ENCODE assay signal across 8 mouse cellular contexts in the genomic region with DNA sequence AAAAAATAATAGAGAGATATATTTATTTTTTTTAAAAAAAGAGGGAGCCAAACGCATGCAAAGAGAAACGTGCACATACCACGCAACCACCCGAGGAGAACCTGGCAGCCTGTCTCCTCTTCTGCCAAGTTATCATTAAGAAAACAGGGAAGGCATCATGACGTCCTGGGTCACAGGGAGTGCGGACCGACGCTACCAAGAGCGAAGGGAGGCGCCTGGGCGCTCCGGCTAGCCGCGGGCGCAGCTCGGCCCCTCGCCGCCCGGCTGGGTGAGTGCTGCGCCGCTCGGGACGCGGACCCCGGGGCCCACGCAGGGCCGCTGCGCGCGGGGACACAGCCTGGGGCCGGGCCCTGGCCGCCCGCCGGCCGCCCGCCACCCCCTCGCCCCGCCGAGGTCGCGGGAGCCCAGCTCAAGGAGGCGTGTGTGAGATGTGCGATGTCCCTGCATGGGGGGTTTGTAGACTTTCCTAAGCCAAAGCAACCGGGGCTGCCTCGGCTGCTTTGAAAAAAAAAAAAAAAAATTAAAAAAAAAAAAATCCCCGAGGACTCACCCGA. TPM values are rescaled to one million over a fixed set of nuclear protein-coding genes. Genes with fewer than 3 reads are reported as not detected.
A peak's percentile ranks its signal among the peaks of the same experiment; 100 is the strongest.
DNase-seq lines count a peak whose midpoint lies in the region; ATAC-seq and TF ChIP-seq lines count a peak whose summit lies in the region.
"Had no signal": no experiment of that assay in that cellular context is flagged by ENCODE, and none has a peak within 500 bp of the region (broad histone marks: within the 10 kb centered on the region; RNA-seq: fewer than 3 reads in every experiment).

No protein-coding gene starts in this region.

- 0 out of 2 replicates have a peak, but pooled peaks have one; percentile 24 for TF ChIP-seq POLR2A in brain, embryonic 14.5 days (IDR thresholded peaks at IDR 0.05; ENCODE audit: borderline replicate concordance, extremely low read depth, insufficient read depth, insufficient read length, poor library complexity, severe bottlenecking)

- peaks cover 19 to 35% of the 10 kb centered on the region in 2 experiments for H3K4me1 ChIP-seq in heart, embryonic 14.5 days (ENCODE audit: control insufficient read depth in 2 of 2, insufficient read depth in 2 of 2, low read length in 2 of 2)
- H3K4me1 ChIP-seq in kidney, postnatal 0 days (replicated peaks; ENCODE audit: insufficient read depth, low read length): peaks cover 8% of the 10 kb centered on the region
- peaks cover 12% of the 10 kb centered on the region for H3K4me1 ChIP-seq in limb, embryonic 15.5 days
- H3K4me1 ChIP-seq in neural tube, embryonic 11.5 days (ENCODE audit: control insufficient read depth, insufficient read depth, low read length): peaks cover 10% of the 10 kb centered on the region

- H3K4me2 ChIP-seq in heart, embryonic 14.5 days (ENCODE audit: low read length): peak overlapping the region; percentile 83
- peak overlapping the region; percentile 97 for H3K4me2 ChIP-seq in kidney, postnatal 0 days (ENCODE audit: low read length)
- H3K4me2 ChIP-seq in limb, embryonic 15.5 days: peak overlapping the region; percentile 97
- peak overlapping the region; percentile 85 for H3K4me2 ChIP-seq in neural tube, embryonic 11.5 days (ENCODE audit: low read depth)

- ATAC-seq in heart, embryonic 14.5 days (ENCODE audit: insufficient number of reproducible peaks, insufficient read depth, low FRiP score, low read depth): peak; percentile 75
- ATAC-seq in kidney, postnatal 0 days (replicated peaks; ENCODE audit: low FRiP score, low read depth): peak; percentile 83
- no peak for ATAC-seq in limb, embryonic 15.5 days (ENCODE audit: insufficient number of reproducible peaks, low FRiP score, low TSS enrichment, low read depth)
- peak; percentile 86 for ATAC-seq in neural tube, embryonic 11.5 days (ENCODE audit: insufficient read depth, low FRiP score, low TSS enrichment)
- ATAC-seq in monocyte, adult 5-6 weeks (replicated peaks; ENCODE audit: insufficient number of reproducible peaks, low FRiP score, low TSS enrichment, poor library complexity, severe bottlenecking): no peak

- no peak for TF ChIP-seq CTCF in brain, embryonic 14.5 days (IDR thresholded peaks at IDR 0.05; ENCODE audit: borderline replicate concordance, extremely low read depth, insufficient read depth, insufficient read length)
- TF ChIP-seq CTCF in kidney, postnatal 0 days (IDR thresholded peaks at IDR 0.05; ENCODE audit: low read depth): no peak

- H3K27me3 ChIP-seq in heart, embryonic 14.5 days (ENCODE audit: control insufficient read depth, insufficient read depth, low read length): no peaks in the 10 kb centered on the region
- H3K27me3 ChIP-seq in kidney, postnatal 0 days (ENCODE audit: insufficient read depth, low read length): no peaks in the 10 kb centered on the region
- 0 out of 2 replicates have a peak, but pooled peaks cover 4% of the 10 kb centered on the region for H3K27me3 ChIP-seq in limb, embryonic 15.5 days
- no peaks in the 10 kb centered on the region for H3K27me3 ChIP-seq in neural tube, embryonic 11.5 days (ENCODE audit: control insufficient read depth, insufficient read depth, low read length)

- no peaks in the 10 kb centered on the region for H3K36me3 ChIP-seq in heart, embryonic 14.5 days (ENCODE audit: control insufficient read depth, insufficient read depth, low read length)
- H3K36me3 ChIP-seq in kidney, postnatal 0 days (ENCODE audit: insufficient read depth, low read length): no peaks in the 10 kb centered on the region; the same call in 1 of the 2 replicates
- H3K36me3 ChIP-seq in limb, embryonic 15.5 days: no peaks in the 10 kb centered on the region
- no peaks in the 10 kb centered on the region for H3K36me3 ChIP-seq in neural tube, embryonic 11.5 days (ENCODE audit: control insufficient read depth, insufficient read depth, low read length)

- H3K9me3 ChIP-seq in heart, embryonic 14.5 days (ENCODE audit: control insufficient read depth, low read length): no peaks in the 10 kb centered on the region
- no peaks in the 10 kb centered on the region for H3K9me3 ChIP-seq in kidney, postnatal 0 days (replicated peaks; ENCODE audit: low read length)
- H3K9me3 ChIP-seq in limb, embryonic 15.5 days: no peaks in the 10 kb centered on the region
- H3K9me3 ChIP-seq in neural tube, embryonic 11.5 days (ENCODE audit: control insufficient read depth, low read length): no peaks in the 10 kb centered on the region

- peak; percentile 81 for DNase-seq in brain, embryonic 14.5 days (ENCODE audit: low read depth)
- peak; percentile 76 for DNase-seq in embryo, embryonic 11 days
- DNase-seq in kidney, postnatal 0 days (ENCODE audit: low spot score): peak; percentile 72
- DNase-seq in neural tube, embryonic 11.5 days (ENCODE audit: low spot score): peak; percentile 66

- peak overlapping the region; percentile 63 to 89 for H3K27ac ChIP-seq in heart, embryonic 14.5 days (replicated peaks in 1 of 2; ENCODE audit: control insufficient read depth in 1 of 2, insufficient read depth in 1 of 2, low read depth in 2 of 2, low read length in 2 of 2)
- H3K27ac ChIP-seq in kidney, postnatal 0 days: peak overlapping the region; percentile 42; the same call in 1 of the 2 replicates
- H3K27ac ChIP-seq in limb, embryonic 15.5 days: no peak overlapping the region
- H3K27ac ChIP-seq in neural tube, embryonic 11.5 days (ENCODE audit: low read depth, low read length): 0 out of 2 replicates have a peak overlapping the region, but pooled peaks have one; percentile 53

- peak overlapping the region; percentile 67 to 73 for H3K4me3 ChIP-seq in heart, embryonic 14.5 days (ENCODE audit: control insufficient read depth in 1 of 2, insufficient read depth in 1 of 2, low read depth in 1 of 2, low read length in 2 of 2)
- peak overlapping the region; percentile 60 for H3K4me3 ChIP-seq in kidney, postnatal 0 days (replicated peaks; ENCODE audit: low read depth, low read length)
- H3K4me3 ChIP-seq in limb, embryonic 15.5 days: peak overlapping the region; percentile 61
- peak overlapping the region; percentile 63 for H3K4me3 ChIP-seq in neural tube, embryonic 11.5 days (ENCODE audit: low read depth, low read length)

- WGBS in heart, embryonic 14.5 days: under 1% methylated on average over 47 of the region's 47 CpGs
- WGBS in kidney, postnatal 0 days: under 1% methylated on average over 47 of the region's 47 CpGs
- whole genome bisulfite sequencing in limb, embryonic 15.5 days: under 1% methylated on average over 43 of the region's 47 CpGs
- WGBS in neural tube, embryonic 11.5 days: under 1% methylated on average over 47 of the region's 47 CpGs

- peak overlapping the region; percentile 94 for H3K9ac ChIP-seq in heart, embryonic 14.5 days (ENCODE audit: low read length)
- H3K9ac ChIP-seq in kidney, postnatal 0 days (ENCODE audit: low read depth, low read length): peak overlapping the region; percentile 82
- 0 out of 2 replicates have a peak overlapping the region, but pooled peaks have one; percentile 40 for H3K9ac ChIP-seq in limb, embryonic 15.5 days
- H3K9ac ChIP-seq in neural tube, embryonic 11.5 days (ENCODE audit: low read length): peak overlapping the region; percentile 91

RNA-seq across cellular contexts. Expression of a gene that starts 43.2 kb away (rescaled TPM):
- polyA plus RNA-seq in brain, embryonic 14.5 days (2012; rRNA removed): 16.0 and 31.4 TPM in 2 replicates
- polyA plus RNA-seq in heart, embryonic 14.5 days (2014; fragmentation: Nextera tagmentation; extraction: Ambion mirVana): 31.2 and 37.3 TPM in 2 replicates
- polyA plus RNA-seq in kidney, postnatal 0 days (2015; fragmentation: Nextera tagmentation; extraction: Ambion mirVana): 26.0 and 27.1 TPM in 2 replicates
- 1.8 TPM in 2 replicates for polyA plus RNA-seq in limb, embryonic 15.5 days (2015; fragmentation: Nextera tagmentation; extraction: Ambion mirVana)
- polyA plus RNA-seq in neural tube, embryonic 11.5 days (2014; fragmentation: Nextera tagmentation; extraction: Ambion mirVana): 12.5 and 12.7 TPM in 2 replicates
- not detected in 3 replicates for total RNA-seq in monocyte, adult 5-6 weeks (2017)
- total RNA-seq: common myeloid progenitor, adult 5-6 weeks had no signal

Comparison
In these comparisons a context has a peak if more than half of its experiments do, and no peak if none do; other contexts are left out.
1. ATAC-seq: peak in heart, embryonic 14.5 days (single experiment), kidney, postnatal 0 days (single experiment) and neural tube, embryonic 11.5 days (single experiment); none in limb, embryonic 15.5 days (single experiment) and monocyte, adult 5-6 weeks (single experiment).
2. H3K9ac ChIP-seq: peak in every context shown above with its lines; median percentile 94 in heart, embryonic 14.5 days; 91 in neural tube, embryonic 11.5 days; 82 in kidney, postnatal 0 days; 40 in limb, embryonic 15.5 days.
3. Peak in every context shown above with its lines, with median percentiles within 50 percentile points of each other: DNase-seq, H3K4me2 ChIP-seq and H3K4me3 ChIP-seq.